Mouse (Mus musculus): ENCODE measurements around the gene 1700123O20Rik.

1700123O20Rik gene

GRCm38 (mm10) chr14:54686063-54686521 lies at the start of gene 1700123O20Rik:
TSS of gene 1700123O20Rik (plus strand) at chr14:54686216.
- peak; percentile 87 for DNase-seq (ENCODE audit: extremely low spot score)

DNA sequence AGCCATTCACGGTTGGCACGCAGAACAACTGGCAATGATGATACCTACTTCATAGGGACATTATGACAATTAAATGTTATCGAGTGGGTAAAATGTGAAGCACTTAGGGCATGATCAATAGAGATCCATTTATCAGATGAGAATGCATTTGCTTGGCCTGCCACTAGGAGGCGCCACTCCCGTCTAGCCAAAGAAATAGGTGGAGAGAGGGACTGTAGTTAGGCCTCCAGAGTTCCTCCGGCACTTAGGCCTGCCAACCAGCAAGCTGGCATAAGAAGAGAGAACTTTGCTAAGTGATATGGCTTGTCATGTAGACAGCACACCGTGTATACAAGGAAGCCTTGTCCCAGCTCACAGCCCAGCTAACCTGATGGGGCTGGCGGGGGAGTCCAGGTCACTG lies 49.1 kb upstream of the 1700123O20Rik start:
- DNase-seq (ENCODE audit: extremely low spot score), result peak; percentile 60

- DNase-seq (ENCODE audit: extremely low spot score), result no peak
Observed at GRCm38 (mm10) chr14:54638210-54638609, 47.8 kb upstream of the 1700123O20Rik start.

GRCm38 (mm10) chr14:54640121-54640520 lies 45.9 kb upstream of the 1700123O20Rik start:
- peak; percentile 30 for DNase-seq (ENCODE audit: extremely low spot score)

- no peak for DNase-seq (ENCODE audit: extremely low spot score)
Observed at GRCm38 (mm10) chr14:54640946-54641304, 45.1 kb upstream of the 1700123O20Rik start, which contains the start of gene Gm17606. TSS of gene Gm17606 (plus strand) at chr14:54640952.

- peak; percentile 95 for DNase-seq (ENCODE audit: extremely low spot score)
Observed at GRCm38 (mm10) chr14:54641305-54641969, 44.6 kb upstream of the 1700123O20Rik start, which contains the start of gene Cdh24. TSS of gene Cdh24 (minus strand) at chr14:54641364.

GRCm38 (mm10) chr14:54642224-54642944 lies 43.6 kb upstream of the 1700123O20Rik start:
- no peak for DNase-seq (ENCODE audit: extremely low spot score)

- no peak for DNase-seq (ENCODE audit: extremely low spot score)
Observed at GRCm38 (mm10) chr14:54643011-54643410, 43.0 kb upstream of the 1700123O20Rik start.

GRCm38 (mm10) chr14:54644294-54644693 lies 41.7 kb upstream of the 1700123O20Rik start:
- no peak for DNase-seq (ENCODE audit: extremely low spot score)

DNA sequence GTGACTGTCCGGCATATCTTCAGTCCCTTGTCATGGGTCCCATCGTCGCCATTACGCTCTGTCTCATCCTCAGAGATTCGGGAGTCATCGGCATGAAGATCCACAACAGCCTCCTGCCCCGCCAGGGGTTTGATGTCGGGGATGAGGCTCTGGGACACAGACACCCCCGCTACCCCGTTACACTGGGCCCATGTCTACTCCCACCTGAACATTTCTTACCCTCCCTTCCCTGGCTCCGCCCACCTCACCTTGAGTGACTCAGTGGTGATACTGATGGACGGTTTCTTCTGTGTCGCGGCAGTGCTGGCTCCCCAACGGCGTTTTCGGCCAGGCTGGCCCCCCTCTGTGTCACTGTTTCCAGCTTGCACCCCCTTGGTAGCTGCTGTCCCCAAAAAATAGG lies 39.6 kb upstream of the 1700123O20Rik start:
- no peak for DNase-seq (ENCODE audit: extremely low spot score)

DNA sequence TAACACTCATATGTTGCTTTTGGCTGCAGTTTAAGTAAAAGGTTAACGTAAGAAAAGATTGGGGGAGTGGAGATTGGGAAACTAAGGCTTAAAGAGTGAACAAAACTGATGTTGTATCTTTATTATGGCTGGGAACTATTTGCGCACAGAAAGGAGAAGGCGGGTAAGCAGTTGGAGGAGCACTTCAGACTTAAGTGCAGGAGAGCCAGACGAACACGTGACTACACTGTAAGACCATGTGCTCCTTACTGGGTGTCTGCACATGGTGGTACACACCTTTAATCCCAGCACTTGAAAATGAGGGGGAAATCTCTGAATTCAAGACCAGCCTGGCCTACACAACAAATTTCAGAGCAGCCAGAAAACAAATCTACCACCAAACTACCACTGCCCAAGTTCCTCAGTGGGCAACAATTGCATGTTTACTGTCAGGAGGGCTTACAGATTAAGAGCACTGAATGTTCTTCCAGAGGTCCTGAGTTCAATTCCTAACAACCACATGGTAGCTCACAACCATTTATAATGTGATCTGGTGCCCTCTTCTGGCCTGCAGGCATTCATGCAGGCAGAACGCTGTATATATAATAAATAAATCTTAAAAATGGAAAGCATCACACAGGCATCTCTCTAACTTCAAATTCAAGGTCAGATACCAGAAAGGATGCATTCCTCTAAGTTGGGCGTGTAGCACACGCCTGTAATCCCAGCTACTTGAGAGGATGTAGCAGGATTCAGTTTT lies 38.9 kb upstream of the 1700123O20Rik start:
- DNase-seq (ENCODE audit: extremely low spot score), result no peak

DNA sequence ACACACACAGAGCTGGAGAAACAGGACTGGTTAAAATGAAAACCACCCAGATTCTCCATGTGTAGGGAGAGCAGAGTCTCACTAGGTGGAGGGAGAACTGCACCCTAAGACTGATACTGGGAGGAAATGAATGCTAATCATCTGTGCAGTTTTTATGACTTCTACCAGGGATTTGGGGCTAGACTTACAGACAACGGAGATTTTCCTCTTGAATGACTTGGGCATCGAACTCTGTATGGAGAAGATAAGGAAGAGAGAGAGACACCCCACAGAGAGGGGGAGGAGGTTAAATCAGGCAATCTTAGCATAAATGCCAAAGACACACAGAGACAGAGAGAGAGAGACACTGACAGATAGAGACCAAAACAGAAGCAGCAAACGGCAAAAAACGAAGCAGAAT lies 38.1 kb upstream of the 1700123O20Rik start:
- DNase-seq (ENCODE audit: extremely low spot score), result no peak

DNA sequence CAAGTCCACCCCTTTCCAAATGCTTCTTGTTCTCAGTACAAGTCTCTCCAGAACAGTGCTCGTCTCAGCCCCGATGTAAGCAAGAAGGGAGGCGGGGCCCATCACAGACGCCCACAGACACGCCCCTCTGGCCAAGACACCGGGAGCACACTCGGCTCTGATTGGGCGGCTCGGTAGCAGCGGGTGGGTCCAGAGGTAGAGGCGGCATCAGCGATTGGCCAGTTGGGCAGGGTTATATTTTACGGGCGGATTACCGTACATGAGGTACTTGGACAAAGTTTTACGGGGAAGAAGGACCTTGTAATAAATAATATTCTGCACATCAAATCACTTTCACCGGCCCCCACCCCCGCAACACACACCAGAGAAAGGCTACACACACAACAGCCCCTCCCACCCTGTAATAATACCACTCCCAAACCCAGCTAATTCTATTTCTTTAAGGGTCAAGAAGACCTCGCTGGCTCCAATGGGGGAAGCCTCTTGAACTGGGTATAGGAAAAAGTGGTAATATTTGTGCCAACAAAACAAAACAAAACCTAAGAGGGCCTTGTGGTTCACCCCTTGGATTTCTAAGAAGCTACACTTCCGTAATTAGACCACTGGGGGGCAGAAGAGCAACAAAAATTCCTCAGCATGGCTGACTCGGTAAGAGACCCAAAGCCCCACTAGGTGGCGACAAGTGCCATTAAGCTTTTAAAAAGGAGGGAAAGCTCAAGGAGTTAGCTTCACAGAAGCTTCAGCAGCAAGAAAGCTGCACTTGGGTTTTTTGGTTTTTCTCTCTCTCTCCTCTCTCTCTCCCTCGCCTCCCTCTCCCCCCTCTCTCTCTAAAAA lies 35.2 kb upstream of the 1700123O20Rik start:
- peak; percentile 88 for DNase-seq (ENCODE audit: extremely low spot score)

DNA sequence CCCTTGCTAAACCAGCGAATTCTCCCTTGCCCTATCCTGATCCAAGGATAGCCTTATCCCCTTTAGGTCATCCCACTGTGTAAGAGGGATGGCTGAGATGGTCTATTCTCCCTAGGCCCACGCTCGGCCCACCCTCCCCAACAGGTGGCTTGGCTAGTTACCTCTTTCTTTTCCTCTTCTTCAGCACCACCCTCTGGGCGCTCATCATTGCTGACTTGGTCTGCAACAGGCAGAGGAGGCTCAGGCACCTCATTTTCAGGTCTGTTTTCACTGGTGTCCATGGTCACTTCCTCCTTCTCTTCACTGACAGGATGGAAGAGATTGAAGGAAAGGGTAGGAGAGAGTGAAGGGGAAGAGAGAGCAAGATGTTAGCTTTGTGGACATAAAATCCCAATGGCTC lies 34.5 kb upstream of the 1700123O20Rik start:
- no peak for DNase-seq (ENCODE audit: extremely low spot score)

- DNase-seq (ENCODE audit: extremely low spot score), result peak; percentile 38
Observed at GRCm38 (mm10) chr14:54652787-54653186, 33.2 kb upstream of the 1700123O20Rik start.

DNA sequence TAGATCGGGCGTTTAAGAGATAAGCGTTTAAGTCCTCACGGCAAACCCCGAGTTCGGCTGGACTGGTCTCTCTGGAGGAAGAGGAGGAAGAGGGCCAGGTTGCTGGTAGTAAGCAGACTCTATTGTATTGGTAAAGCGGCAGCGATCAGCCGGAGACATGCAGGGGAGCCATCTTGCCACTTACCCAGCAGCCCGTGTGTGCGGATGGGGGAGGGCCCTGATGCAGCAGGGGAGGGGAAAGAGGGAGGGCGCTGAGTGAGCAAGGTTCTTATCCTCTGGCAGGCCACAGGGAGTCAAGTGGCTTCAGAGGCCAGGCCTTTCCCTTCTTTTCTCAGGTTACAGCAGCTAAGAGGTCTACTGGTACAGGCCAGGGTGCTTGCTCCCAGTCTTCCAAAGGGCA lies 32.5 kb upstream of the 1700123O20Rik start:
- peak; percentile 92 for DNase-seq (ENCODE audit: extremely low spot score)

DNA sequence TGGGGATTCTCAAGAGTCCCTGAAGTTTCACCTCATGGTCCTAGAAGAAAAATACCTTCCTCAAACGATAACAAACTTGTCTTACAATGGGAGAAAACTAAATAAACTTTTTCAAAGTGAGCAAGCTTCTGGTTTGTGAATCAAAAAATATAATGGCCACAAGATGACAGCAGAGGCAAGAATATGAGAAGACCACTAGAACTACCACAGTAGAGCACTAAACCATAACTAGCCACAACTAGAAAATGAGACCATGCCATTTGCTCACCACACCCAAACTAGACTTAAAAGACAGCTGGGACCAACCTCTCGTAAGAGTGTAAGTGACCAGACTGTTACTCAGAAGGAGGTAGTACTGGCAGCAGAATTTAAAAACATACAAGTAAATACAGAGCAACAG lies 26.0 kb upstream of the 1700123O20Rik start:
- no peak for DNase-seq (ENCODE audit: extremely low spot score)

GRCm38 (mm10) chr14:54664477-54665222 lies 21.4 kb upstream of the 1700123O20Rik start:
- DNase-seq (ENCODE audit: extremely low spot score), result no peak

DNA sequence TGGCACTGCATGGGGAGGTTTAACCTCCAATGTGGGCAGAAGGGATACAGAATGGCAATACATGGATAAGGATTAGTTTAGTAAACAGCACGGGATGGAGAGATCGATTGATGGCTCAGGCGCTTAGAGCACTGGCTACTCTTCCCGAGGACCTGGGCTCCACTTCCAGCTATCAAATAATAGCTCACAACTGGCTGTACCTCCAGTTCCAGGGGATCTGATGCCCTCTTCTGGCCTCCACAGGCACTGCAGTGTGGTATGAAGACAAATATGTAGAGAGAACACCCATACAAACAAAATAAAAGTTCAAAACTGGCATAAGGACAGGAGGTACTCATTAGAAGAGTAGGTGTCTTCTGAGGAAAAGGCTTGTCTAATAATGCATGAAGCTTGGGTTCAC lies 16.6 kb upstream of the 1700123O20Rik start:
- peak; percentile 44 for DNase-seq (ENCODE audit: extremely low spot score)

- DNase-seq (ENCODE audit: extremely low spot score), result no peak
Observed at GRCm38 (mm10) chr14:54674317-54674716, 11.7 kb upstream of the 1700123O20Rik start.

GRCm38 (mm10) chr14:54676290-54676689 lies 9.7 kb upstream of the 1700123O20Rik start:
- DNase-seq (ENCODE audit: extremely low spot score), result no peak
